Mouse (Mus musculus) cerebellum, adult 2 months (tissue): ENCODE results near the gene Gzmk.
"Not testable (repeated sequence)": the region's sequence is repeated elsewhere in the genome, so short reads cannot be mapped to it uniquely, and the experiment has no call there.

Experiments used
- CTCF ChIP-seq: fragments of 200-500 bp; IDR thresholded peaks from 2 replicates; pipeline ENCODE4 v1.5.1; 2011; ENCODE audit warnings: low read depth, mild to moderate bottlenecking, control low read depth, low read length, moderate library complexity, borderline replicate concordance; ENCODE audit not compliant: insufficient read depth
- POLR2A ChIP-seq: fragments of 200-500 bp; IDR thresholded peaks from 2 replicates; pipeline ENCODE4 v1.6.1; 2011; ENCODE audit warnings: low read length, control low read depth, borderline replicate concordance; ENCODE audit not compliant: insufficient read depth

- not testable (repeated sequence) for TF ChIP-seq POLR2A, CTCF
Measured at GRCm38 (mm10) chr13:113252580-113252979, 26.9 kb upstream of the Gzmk start.
